Mouse (Mus musculus): ENCODE measurements around the gene Bpgm. TPM values are rescaled to one million over a fixed set of nuclear protein-coding genes. Genes with fewer than 3 reads are reported as not detected.
A peak's percentile ranks its signal among the peaks of the same experiment; 100 is the strongest.

The Bpgm gene
- 1.1 and 6.1 TPM in 2 replicates for polyA plus RNA-seq (2012)

DNA sequence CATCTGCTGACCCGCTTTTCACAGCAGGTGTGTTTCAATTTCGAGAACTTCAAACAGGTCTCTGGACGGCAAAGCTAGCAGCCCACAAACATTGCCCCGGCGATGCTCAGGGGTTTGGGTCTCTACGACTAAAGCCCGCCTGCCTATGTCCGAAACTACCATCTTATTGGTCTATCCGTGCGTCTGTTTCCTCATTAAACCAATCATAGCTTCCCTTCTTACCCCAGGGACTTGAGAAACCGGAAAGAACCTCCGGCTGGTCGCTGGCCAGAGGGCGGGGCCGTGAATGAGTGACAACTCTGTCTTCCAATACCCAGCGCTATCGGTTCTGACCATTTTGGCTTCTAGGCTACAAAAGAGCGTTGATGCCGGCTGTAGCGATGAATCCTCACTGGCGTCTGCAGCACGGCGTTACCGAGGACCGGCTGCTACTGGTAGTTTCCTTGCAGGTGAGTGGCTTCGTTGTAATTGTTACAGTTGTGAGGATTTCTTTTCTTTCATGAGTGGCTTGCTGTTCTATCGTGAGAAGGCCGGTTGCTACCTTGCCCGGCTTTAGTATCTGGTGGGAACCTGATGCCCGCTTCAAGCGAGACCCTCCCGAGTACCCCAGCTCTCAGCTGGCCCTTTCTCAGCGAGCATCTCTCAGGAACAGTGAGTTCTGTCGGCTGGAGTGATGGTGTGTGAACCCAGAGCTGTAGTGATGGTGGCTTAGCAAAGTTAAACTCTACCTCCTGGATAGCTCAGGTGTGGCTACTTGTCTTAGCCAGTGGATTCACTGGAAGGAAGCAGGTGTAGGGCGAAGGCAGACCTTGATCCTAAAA, at the start of gene Bpgm:
Gene Bpgm (plus strand): TSS at position 234 of the 821 bp plus-strand sequence.
- TF ChIP-seq GATA1 (IDR thresholded peaks at IDR 0.05; ENCODE audit: low read length) = no peak

DNA sequence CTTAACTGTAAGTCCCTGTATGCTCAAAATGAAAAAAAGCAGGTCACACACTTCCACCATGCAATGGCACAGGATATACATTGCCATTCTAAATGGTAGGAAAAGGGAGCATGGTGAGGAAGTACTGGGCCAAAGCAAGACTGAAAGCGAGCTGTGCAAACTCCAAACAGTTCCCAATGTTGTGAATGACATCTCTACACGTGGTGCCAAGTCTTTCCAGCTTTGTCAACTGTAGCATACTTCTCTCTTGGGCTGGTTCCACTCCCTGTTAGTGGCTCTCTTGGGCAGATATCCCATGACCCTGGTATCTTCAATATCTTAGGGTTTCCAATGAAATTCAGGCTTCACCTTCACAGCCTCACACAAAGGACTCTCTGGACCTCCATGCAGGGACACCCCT, 37.0 kb upstream of the Bpgm start:
- no peak for TF ChIP-seq GATA1 (IDR thresholded peaks at IDR 0.05; ENCODE audit: low read length)

DNA sequence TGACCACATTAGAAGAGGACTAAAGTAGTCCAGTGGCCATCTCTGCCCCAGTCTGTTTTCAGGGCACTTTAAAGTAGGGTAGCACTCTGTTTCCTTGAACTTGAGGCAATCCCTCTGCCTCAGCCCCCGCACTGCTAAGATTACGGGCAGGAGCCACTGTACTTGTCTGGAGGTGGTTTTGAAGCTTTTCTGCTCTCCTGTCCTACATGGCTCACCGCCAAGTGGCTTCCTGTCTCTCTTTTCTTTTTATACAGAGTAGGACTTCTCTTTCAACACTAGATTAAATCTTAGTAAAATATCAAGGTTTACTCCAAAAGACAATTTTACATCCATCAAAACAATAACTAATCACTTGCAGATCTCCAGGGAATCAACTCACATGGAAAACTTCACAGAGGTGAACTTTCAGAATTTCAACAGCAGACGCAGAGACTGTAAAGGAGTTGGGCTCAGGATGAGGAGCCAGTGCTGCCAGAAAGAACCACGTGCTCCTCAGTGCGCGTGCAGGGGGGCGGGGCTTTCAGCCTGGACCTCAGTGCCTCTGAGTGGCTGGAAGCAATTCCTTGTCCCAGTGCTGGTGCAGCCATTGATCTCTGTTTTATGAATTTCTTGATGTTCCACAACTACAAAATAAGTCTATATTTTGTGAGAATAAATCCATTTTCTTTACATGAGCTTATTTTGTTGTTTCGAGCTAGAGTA, 34.3 kb upstream of the Bpgm start:
- no peak for TF ChIP-seq GATA1 (IDR thresholded peaks at IDR 0.05; ENCODE audit: low read length)

DNA sequence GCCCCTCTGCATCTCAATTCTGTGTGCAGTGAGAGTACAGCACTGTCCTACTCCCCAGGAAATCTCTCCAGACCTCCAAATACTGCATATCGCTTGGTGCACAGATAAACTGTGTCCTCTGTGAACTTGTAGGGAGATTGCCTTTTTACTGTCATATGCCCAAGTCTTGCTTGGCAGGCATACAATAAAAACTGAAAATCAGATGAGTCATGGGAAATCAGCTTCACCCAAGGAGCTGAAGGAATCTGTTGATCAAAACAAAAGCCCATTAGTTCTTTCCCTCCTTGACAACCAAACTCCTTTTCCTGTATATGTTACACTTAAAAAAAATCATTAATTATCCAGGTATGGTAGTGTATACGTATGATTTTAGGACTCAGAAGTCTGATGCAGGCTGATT, 32.2 kb upstream of the Bpgm start:
- no peak for TF ChIP-seq GATA1 (IDR thresholded peaks at IDR 0.05; ENCODE audit: low read length)

DNA sequence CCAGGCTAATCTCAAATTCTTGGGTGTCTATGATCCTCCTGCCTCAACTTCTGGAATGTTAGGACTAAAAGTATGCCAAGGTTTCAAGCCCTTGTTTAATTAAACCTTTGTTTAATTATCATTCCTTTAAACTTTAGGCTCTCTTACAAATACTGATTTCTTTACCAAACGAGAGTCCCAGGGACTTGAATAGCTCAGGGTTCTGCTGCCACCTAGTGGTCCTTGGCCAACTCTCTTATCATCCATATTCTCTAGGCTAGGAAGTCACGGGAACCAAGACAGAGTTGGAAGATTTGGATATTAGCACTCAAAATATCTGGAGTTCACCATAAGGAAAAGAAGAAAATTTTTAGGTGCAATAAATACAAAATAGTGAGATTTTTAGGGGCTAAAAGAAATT, 28.0 kb upstream of the Bpgm start:
- no peak for TF ChIP-seq GATA1 (IDR thresholded peaks at IDR 0.05; ENCODE audit: low read length)

DNA sequence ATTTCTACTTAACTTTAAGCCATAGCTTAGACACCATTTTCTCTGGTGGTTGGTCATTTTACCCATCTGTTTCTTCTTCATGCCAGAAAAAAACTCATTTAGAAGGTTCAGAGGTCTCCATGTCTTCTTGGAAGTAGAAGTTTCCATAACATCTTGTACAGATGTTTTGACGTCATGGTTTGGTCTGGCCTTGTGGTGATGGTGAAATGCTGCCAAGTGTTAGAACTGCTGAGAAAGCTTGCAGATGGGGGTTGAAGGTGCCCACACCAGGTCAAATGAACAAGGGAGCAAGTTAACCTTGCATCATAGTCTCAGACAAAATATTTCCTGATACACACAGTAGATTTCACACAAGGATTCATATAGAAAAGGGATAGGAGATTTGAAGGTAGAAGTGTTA, 27.3 kb upstream of the Bpgm start:
- no peak for TF ChIP-seq GATA1 (IDR thresholded peaks at IDR 0.05; ENCODE audit: low read length)

DNA sequence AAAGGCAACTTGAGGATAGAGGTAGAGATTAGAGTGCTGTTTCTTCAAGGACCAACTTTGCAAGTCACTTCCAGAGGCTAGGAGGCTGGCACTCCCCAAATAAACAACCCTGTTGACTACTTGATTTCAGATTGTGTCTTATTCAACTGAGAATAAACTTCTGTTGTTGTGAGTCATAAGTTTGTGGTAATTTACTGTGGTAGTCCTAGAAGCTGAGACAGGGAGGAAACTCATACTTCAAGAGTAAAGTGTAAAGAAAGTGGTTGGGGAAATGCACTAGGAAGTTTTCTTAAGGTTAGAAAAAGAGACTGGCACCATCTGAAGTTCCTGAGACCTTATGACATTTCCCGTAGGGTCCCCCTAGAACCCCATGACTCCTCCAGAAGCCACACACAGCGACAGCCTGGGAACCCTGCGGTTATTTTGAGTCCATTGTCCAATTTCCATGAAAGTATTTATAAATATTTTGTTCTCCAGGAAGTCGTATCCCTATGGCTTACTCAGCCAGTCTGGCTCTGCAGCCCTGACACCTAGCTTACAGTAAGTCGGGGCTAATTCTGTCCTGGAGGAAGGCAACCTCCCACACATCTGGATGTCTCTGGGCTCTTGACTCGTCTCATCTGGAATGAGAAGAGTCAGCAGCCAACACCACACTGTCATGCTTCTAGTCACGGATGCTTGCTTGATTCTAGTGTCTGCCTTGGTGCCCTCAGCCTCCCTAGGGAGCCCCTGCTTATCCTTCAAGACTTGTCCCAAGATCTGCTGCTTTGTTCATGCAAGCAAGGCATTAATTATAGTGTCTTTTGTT, 22.8 kb upstream of the Bpgm start:
- no peak for TF ChIP-seq GATA1 (IDR thresholded peaks at IDR 0.05; ENCODE audit: low read length)

DNA sequence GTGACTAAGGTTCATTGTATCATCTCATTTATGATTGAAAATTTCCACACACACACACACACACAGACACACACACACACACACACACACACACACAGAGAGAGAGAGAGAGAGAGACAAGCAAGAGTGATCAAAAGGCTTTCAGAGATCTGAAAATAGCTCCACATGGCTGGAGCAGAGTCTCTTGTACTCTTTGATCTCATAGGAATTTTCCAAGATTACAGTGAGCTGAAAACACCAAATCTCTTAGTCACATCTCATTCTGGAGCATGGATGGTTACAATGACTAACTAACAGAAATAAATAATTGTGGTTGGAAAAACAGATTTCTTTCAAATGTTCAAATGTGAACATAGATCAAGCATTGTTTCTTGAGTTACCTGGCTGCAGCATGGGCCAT, 16.6 kb upstream of the Bpgm start:
- TF ChIP-seq GATA1 (IDR thresholded peaks at IDR 0.05; ENCODE audit: low read length) = no peak

DNA sequence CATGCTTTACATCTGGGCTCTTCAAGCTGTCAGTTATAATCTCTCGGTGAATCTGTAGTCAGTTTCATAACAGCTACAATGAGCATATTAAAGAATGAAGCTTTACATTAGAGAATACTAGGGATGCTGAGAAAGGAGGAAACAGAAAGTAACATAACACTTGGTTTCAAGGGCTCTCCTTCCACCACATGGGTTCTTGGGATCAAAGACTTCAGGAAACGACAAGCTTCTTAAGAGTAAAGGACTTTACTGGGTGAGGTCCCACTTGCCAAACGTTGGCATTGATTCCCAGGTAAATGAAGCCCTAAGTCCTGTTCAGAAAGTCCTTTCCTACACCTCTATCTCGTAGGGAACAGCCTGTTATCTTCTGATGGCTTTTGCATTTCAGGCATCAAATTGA, 15.4 kb upstream of the Bpgm start:
- no peak for TF ChIP-seq GATA1 (IDR thresholded peaks at IDR 0.05; ENCODE audit: low read length)

DNA sequence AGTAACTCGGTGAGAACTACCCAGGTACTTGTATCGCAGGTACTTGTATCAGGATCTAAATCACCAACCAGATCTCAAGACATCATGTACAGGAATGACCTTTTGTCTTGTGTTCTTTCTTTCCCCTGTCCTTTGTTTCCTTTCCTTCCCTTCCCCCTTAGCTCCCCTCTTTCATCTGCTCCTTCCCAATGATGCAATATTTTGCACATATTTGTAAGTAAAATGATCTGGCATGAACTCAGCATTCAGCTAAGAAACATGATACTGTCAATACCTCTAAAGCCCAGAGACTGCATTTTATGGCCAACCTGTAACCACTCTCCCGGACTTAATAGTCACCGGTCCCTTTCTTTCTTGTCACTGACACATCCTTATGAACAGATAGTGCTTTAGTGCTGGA, 12.4 kb upstream of the Bpgm start:
- no peak for TF ChIP-seq GATA1 (IDR thresholded peaks at IDR 0.05; ENCODE audit: low read length)

DNA sequence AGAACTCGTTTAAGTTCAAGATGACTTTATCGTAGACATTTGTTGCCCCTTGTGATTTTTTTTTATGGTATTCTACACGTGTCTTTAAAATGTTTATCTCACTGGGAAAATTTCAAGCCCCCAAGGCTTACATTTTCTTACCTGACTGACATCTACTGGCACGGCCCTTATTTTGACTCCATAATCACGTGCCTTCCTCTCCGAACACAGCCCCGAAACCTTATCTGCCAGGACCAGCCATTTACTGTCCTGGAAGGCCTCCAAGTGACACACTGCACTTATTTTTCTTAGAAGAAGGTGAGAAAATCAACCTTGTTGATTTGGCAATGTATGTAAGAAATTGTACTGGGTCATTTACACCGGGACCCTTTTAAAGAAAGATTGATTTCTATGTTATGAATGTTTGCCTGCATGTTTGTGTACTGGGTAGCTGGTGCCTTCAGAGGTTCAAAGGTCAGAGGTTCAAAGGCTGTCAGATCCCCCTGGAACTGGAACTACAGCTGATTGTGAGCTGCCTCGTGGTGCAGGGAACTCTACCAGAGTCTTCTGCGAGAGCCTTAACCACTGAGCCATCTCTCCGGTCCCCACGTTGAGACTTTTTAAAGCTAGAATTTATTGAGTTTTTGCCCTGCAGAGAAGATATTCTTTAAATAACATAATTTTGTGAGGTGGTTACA, 4.4 kb upstream of the Bpgm start:
- peak; percentile 13 for TF ChIP-seq GATA1 (IDR thresholded peaks at IDR 0.05; ENCODE audit: low read length)

DNA sequence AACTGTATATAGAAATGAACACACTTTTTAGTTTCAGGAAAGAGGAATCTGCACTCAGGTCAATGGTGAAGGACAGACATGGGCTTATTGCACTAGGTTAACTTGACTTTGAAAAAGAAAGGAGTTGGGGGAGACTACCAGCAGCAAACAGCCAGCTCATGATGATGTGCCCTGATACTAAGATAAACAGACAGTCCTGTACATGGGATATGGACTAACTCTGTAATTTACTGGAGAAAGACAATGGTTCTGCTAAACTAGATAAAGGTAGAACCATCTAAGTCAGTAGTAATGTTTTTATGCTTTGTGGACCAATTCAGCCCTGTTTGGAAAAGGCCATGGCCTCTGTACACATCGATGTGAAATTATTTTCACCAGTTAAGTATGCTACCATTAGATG, 2.7 kb upstream of the Bpgm start:
- peak; percentile 30 for TF ChIP-seq GATA1 (IDR thresholded peaks at IDR 0.05; ENCODE audit: low read length)

DNA sequence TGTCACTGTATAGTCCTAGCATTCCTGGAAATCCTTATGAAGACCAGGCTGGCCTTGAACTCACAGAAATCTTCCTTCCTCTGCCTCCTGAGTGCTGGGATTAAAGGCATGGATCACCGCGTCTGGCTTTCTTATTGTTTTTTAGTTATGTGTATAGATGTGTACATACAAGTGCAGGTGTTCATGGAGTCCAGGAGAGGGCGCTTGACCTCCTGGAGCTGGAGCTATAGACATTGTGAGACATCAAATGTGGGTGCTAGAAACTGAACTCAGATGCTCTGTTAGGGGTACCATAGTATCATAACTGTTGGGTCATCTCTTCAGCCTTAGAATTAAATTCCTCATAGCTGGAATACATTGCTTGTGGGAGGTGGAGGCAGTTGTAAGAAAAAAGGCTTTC, 2.0 kb upstream of the Bpgm start:
- no peak for TF ChIP-seq GATA1 (IDR thresholded peaks at IDR 0.05; ENCODE audit: low read length)

DNA sequence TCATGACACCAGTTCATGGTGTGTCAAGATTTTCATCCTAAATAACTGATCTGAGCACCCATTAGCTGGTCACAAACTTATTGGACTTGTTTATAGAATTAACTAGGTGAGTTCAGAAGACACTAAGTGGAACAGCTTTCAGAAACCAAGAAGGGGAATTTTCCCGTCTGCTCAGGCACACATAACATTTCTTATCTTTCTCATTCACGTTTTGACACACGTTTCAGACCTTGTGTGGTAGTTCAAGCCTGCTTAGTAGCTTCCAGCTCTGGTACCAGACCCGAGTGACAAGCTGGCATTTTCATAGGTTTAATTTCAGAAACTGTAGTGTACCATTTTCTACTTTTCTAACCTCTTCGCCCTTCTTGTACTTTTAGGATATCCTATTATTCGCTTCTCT, 616 bp upstream of the Bpgm start:
- no peak for TF ChIP-seq GATA1 (IDR thresholded peaks at IDR 0.05; ENCODE audit: low read length)

DNA sequence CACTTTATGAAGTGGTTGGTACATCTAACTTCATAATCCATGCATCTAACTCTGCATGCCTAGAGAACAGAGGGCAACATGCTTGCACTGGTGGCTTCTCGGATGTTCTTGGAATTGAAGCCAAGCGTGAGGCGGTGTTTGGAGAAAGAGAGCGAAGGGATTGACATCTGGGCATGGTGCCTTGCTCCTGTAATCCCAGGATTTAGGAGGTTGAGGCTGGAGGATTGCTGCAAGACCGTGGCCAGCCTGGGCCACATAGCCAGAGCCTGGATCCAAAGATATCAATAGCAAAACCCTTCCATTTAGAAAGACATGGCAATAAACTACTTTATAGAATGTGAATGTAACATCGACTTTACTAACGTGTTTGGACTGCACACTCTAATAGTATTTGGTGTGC, 2.0 kb downstream of the Bpgm start:
- TF ChIP-seq GATA1 (IDR thresholded peaks at IDR 0.05; ENCODE audit: low read length) = no peak

Data from G1E-ER4 (cell line).